Mouse (Mus musculus) MEL (cell line): ENCODE measurements around the gene Ctc1. TPM values are rescaled to one million over a fixed set of nuclear protein-coding genes. Genes with fewer than 3 reads are reported as not detected.

ENCODE experiments used
- DNase-seq: peaks from one replicate; pipeline ENCODE4 v3.0.0; 2011; ENCODE audit warnings: low read depth, low spot score
- H3K27ac ChIP-seq: 2 replicates; pipeline ENCODE4 v1.5.1; 2012; ENCODE audit warnings: low read depth, mild to moderate bottlenecking, control low read depth, low read length, moderate library complexity; ENCODE audit not compliant: control insufficient read depth
- H3K27me3 ChIP-seq, 2 experiments: fragments of 150-350 bp in 1 of 2; sonication (generic) in 1 of 2; 2 replicates each; pipeline ENCODE4 v1.6.1; 2012; ENCODE audit warnings: low read length in 2 of 2, mild to moderate bottlenecking in 2 of 2, improper control_type of control experiment in 1 of 2, moderate library complexity in 1 of 2; ENCODE audit not compliant: insufficient read depth in 2 of 2, control insufficient read depth in 1 of 2
- H3K36me3 ChIP-seq, 2 experiments: 2 replicates each; pipeline ENCODE4 v1.6.1; 2012 to 2014; ENCODE audit warnings: low read length in 2 of 2, improper control_type of control experiment in 1 of 2, inconsistent platforms in 1 of 2, mild to moderate bottlenecking in 1 of 2; ENCODE audit not compliant: insufficient read depth in 2 of 2, control insufficient read depth in 1 of 2
- H3K4me1 ChIP-seq, 2 experiments: fragments of 150-350 bp in 1 of 2; sonication (generic) in 1 of 2; 2 replicates each; pipeline ENCODE4 v1.6.1; 2012; ENCODE audit warnings: low read length in 2 of 2, improper control_type of control experiment in 1 of 2, mild to moderate bottlenecking in 1 of 2; ENCODE audit not compliant: insufficient read depth in 2 of 2, control insufficient read depth in 1 of 2
- H3K4me3 ChIP-seq, 2 experiments: fragments of 150-350 bp in 1 of 2; sonication (generic) in 1 of 2; 2 replicates each; pipeline ENCODE4 v1.5.1; 2012; ENCODE audit warnings: low read depth in 2 of 2, low read length in 2 of 2, mild to moderate bottlenecking in 2 of 2, moderate library complexity in 2 of 2, control low read depth in 1 of 2, improper control_type of control experiment in 1 of 2; ENCODE audit not compliant: control insufficient read depth in 1 of 2, insufficient read depth in 1 of 2
- H3K79me2 ChIP-seq: 2 replicates; pipeline ENCODE4 v1.6.1; 2012; ENCODE audit warnings: mild to moderate bottlenecking, low read length, moderate library complexity; ENCODE audit not compliant: control insufficient read depth, poor library complexity, insufficient read depth
- H3K9ac ChIP-seq: 2 replicates; pipeline ENCODE4 v1.6.1; 2012; ENCODE audit warnings: low read depth, mild to moderate bottlenecking, control low read depth, low read length, moderate library complexity; ENCODE audit not compliant: control insufficient read depth, poor library complexity, severe bottlenecking
- H3K9me3 ChIP-seq: fragments of 150-350 bp; sonication (generic); replicated peaks from 2 replicates; pipeline ENCODE4 v1.6.1; 2012; ENCODE audit warnings: mild to moderate bottlenecking, low read length, improper control_type of control experiment, moderate library complexity; ENCODE audit not compliant: insufficient read depth
- BHLHE40 ChIP-seq: IDR thresholded peaks from 2 replicates; pipeline ENCODE4 v1.6.1; 2012; ENCODE audit warnings: low read depth, mild to moderate bottlenecking, inconsistent platforms, low read length, improper control_type of control experiment, borderline replicate concordance
- CTCF ChIP-seq, 3 experiments: IDR thresholded peaks in 2 of 3; conservative IDR thresholded peaks in 1 of 3; 2 replicates each; pipeline ENCODE4 v1.5.1; 2011 to 2012; ENCODE audit warnings: low read length in 3 of 3, low read depth in 2 of 3, mild to moderate bottlenecking in 2 of 3, improper control_type of control experiment in 1 of 3, inconsistent platforms in 1 of 3, mixed read lengths in 1 of 3, moderate library complexity in 1 of 3; ENCODE audit not compliant: control insufficient read depth in 1 of 3, insufficient read depth in 1 of 3, poor library complexity in 1 of 3, severe bottlenecking in 1 of 3
- GATA1 ChIP-seq: IDR thresholded peaks from 2 replicates; pipeline ENCODE4 v1.6.1; 2011; ENCODE audit warnings: low read depth, low read length, improper control_type of control experiment
- HCFC1 ChIP-seq: IDR thresholded peaks from 2 replicates; pipeline ENCODE4 v1.6.1; 2012; ENCODE audit warnings: low read depth, mild to moderate bottlenecking, inconsistent platforms, low read length, improper control_type of control experiment, moderate library complexity
- MAZ ChIP-seq: IDR thresholded peaks from 2 replicates; pipeline ENCODE4 v1.6.1; 2012; ENCODE audit warnings: low read depth, mild to moderate bottlenecking, inconsistent platforms, low read length, improper control_type of control experiment
- POLR2A ChIP-seq, 2 experiments: IDR thresholded peaks; 2 replicates each; pipeline ENCODE4 v1.6.1; 2011 to 2012; ENCODE audit warnings: low read length in 2 of 2, mild to moderate bottlenecking in 2 of 2, control low read depth in 1 of 2, improper control_type of control experiment in 1 of 2, low read depth in 1 of 2, moderate library complexity in 1 of 2; ENCODE audit not compliant: control insufficient read depth in 1 of 2, insufficient read depth in 1 of 2, poor library complexity in 1 of 2
- POLR2AphosphoS2 ChIP-seq: IDR thresholded peaks from 2 replicates; pipeline ENCODE4 v1.6.1; 2011; ENCODE audit warnings: low read length, improper control_type of control experiment
- TBP ChIP-seq: IDR thresholded peaks from 2 replicates; pipeline ENCODE4 v1.8.0; 2011; ENCODE audit warnings: low read depth, low read length, improper control_type of control experiment
- USF1 ChIP-seq: IDR thresholded peaks from 2 replicates; pipeline ENCODE4 v1.6.1; 2014; ENCODE audit warnings: low read depth, mild to moderate bottlenecking, inconsistent platforms, low read length, improper control_type of control experiment, moderate library complexity
- polyA plus RNA-seq, 2 experiments: library from polyadenylated mRNA; stranded (reverse) in 1 of 2; unstranded in 1 of 2; fragments of >175 nt in 1 of 2; fragments of >200 nt in 1 of 2; gene quantifications; 2 replicates each; pipeline versions ENCODE4 v1.2.1 to v1.2.4; 2012; ENCODE audit warnings: low replicate concordance in 2 of 2, low read depth in 1 of 2; ENCODE audit not compliant: insufficient read length in 2 of 2, insufficient read depth in 1 of 2, missing spikeins in 1 of 2
- total RNA-seq: library from RNA; depleted of rRNA; stranded (reverse); fragments of 300-350 nt; gene quantifications from 2 replicates; pipeline ENCODE4 v1.2.3, GENCODE M21; 2012

The Ctc1 gene
- total and polyA plus RNA-seq, 3 experiments = 16.0 to 59.1 TPM; not detected in 1

- DNase-seq = peak; percentile 86
- H3K9me3 ChIP-seq = no peaks in the 10 kb centered on the region
- peak overlapping the region; percentile 48 to 84 for H3K4me3 ChIP-seq
- H3K4me1 ChIP-seq = peaks cover 0 to 22% of the 10 kb centered on the region in 2 experiments; a peak in 3 of 4 replicates
- TF ChIP-seq TBP (peak; percentile 98), POLR2A (IDR thresholded peaks at IDR 0.05; ENCODE audit: control insufficient read depth in 1 of 2, insufficient read depth in 1 of 2, low read depth in 1 of 2, low read length in 2 of 2, poor library complexity in 1 of 2) (peak in 1 of 2 experiments; percentile 63; a peak in 2 of 4 replicates), HCFC1 (no peak)
- TF ChIP-seq, all 39 proteins: peak for 2
- Histone ChIP-seq H3K27ac (peak overlapping the region; percentile 61), H3K79me2 (no peaks in the 10 kb centered on the region; the same call in 1 of the 2 replicates), H3K27me3 (no peaks in the 10 kb centered on the region), H3K36me3 (peaks cover 0 to 13% of the 10 kb centered on the region in 2 experiments; a peak in 2 of 4 replicates), H3K9ac (peak overlapping the region; percentile 68)
Observed at GRCm38 (mm10) chr11:69036486-69037230, 20.9 kb downstream of the Ctc1 start.

- H3K27ac ChIP-seq = peak overlapping the region; percentile 61
- DNase-seq = peak; percentile 91
- no peaks in the 10 kb centered on the region; the same call in 1 of the 2 replicates for H3K79me2 ChIP-seq
- no peaks in the 10 kb centered on the region for H3K9me3 ChIP-seq
- TF ChIP-seq TBP = peak; percentile 98
- TF ChIP-seq BHLHE40 = no peak
- peak; percentile 12; the same call in 1 of the 2 replicates for TF ChIP-seq GATA1
- H3K36me3 ChIP-seq = peaks cover 0 to 13% of the 10 kb centered on the region in 2 experiments; a peak in 2 of 4 replicates
- peak overlapping the region; percentile 48 to 84 for H3K4me3 ChIP-seq
- peaks cover 0 to 22% of the 10 kb centered on the region in 2 experiments; a peak in 3 of 4 replicates for H3K4me1 ChIP-seq
- H3K9ac ChIP-seq = peak overlapping the region; percentile 68
- no peaks in the 10 kb centered on the region for H3K27me3 ChIP-seq
Observed at GRCm38 (mm10) chr11:69037231-69038061, 21.7 kb downstream of the Ctc1 start.

GRCm38 (mm10) chr11:69038173-69038572 is 22.5 kb downstream of the Ctc1 start:
- TF ChIP-seq USF1 = no peak
- no peak for TF ChIP-seq CTCF (IDR thresholded peaks at IDR 0.05 in 2 of 3, conservative IDR thresholded peaks at IDR 0.05 in 1 of 3; ENCODE audit: control insufficient read depth in 1 of 3, insufficient read depth in 1 of 3, low read depth in 2 of 3, low read length in 3 of 3, poor library complexity in 1 of 3, severe bottlenecking in 1 of 3)
- TF ChIP-seq MAZ = no peak
- TF ChIP-seq POLR2AphosphoS2 = no peak
- H3K4me1 ChIP-seq = peaks cover 0 to 22% of the 10 kb centered on the region in 2 experiments; a peak in 3 of 4 replicates

More at GRCm38 (mm10) chr11:69038173-69038572, 22.5 kb downstream of the Ctc1 start:
- Histone ChIP-seq H3K27me3 (no peaks in the 10 kb centered on the region), H3K9me3 (no peaks in the 10 kb centered on the region), H3K36me3 (peaks cover 0 to 13% of the 10 kb centered on the region in 2 experiments; a peak in 2 of 4 replicates), H3K9ac (peak overlapping the region; percentile 4), H3K4me3 (peak overlapping the region in 1 of 2 experiments; percentile 16; a peak in 2 of 4 replicates), H3K79me2 (no peaks in the 10 kb centered on the region; the same call in 1 of the 2 replicates), H3K27ac (no peak overlapping the region)
- peak; percentile 48 for DNase-seq
